12 mouse cellular contexts compared by ENCODE assay signal in genomic region chr10:96623633-96624195, GRCm38 (mm10). TPM values are rescaled to one million over a fixed set of nuclear protein-coding genes. Genes with fewer than 3 reads are reported as not detected.
DNase-seq lines count a peak whose midpoint lies in the region; ATAC-seq and TF ChIP-seq lines count a peak whose summit lies in the region.
"Had no signal": no experiment of that assay in that cellular context is flagged by ENCODE, and none has a peak within 500 bp of the region (broad histone marks: within the 10 kb centered on the region; RNA-seq: fewer than 3 reads in every experiment).

No protein-coding gene starts in this region.

- DNase-seq in forebrain, postnatal 0 days = no peak
- DNase-seq in midbrain, postnatal 0 days (ENCODE audit: low spot score) = no peak
- DNase-seq in ovary, adult 18-20 months (ENCODE audit: low spot score) = no peak
- DNase-seq: heart, adult 18-20 months; retina, postnatal 1 day; thymus, adult 18-20 months had no signal

- 0 out of 2 replicates have a peak overlapping the region, but pooled peaks have one; percentile 27 for H3K4me2 ChIP-seq in intestine, postnatal 0 days (replicated peaks; ENCODE audit: low read depth)
- H3K4me2 ChIP-seq in intestine, embryonic 15.5 days (replicated peaks) = no peak overlapping the region
- H3K4me2 ChIP-seq in forebrain, postnatal 0 days (ENCODE audit: low read depth) = peak overlapping the region; percentile 78
- peak overlapping the region; percentile 71 for H3K4me2 ChIP-seq in midbrain, postnatal 0 days (ENCODE audit: low read depth, low read length, poor library complexity, severe bottlenecking)
- no peak overlapping the region for H3K4me2 ChIP-seq in heart, embryonic 11.5 days

- no peak overlapping the region for H3K9ac ChIP-seq in intestine, postnatal 0 days (ENCODE audit: low read depth, low read length)
- H3K9ac ChIP-seq in intestine, embryonic 15.5 days = no peak overlapping the region
- H3K9ac ChIP-seq in forebrain, postnatal 0 days = no peak overlapping the region
- H3K9ac ChIP-seq in midbrain, postnatal 0 days (replicated peaks; ENCODE audit: low read length, poor library complexity, severe bottlenecking) = no peak overlapping the region
- no peak overlapping the region for H3K9ac ChIP-seq in heart, embryonic 11.5 days (ENCODE audit: low read depth, low read length)

- peaks cover 7% of the 10 kb centered on the region for H3K4me1 ChIP-seq in intestine, postnatal 0 days (replicated peaks; ENCODE audit: control insufficient read depth, insufficient read depth, low read length)
- peaks cover 23% of the 10 kb centered on the region; the same call in 1 of the 2 replicates for H3K4me1 ChIP-seq in intestine, embryonic 15.5 days (replicated peaks)
- peaks cover 28% of the 10 kb centered on the region for H3K4me1 ChIP-seq in brown adipose tissue, adult 24 weeks (ENCODE audit: control insufficient read depth, insufficient read depth, insufficient read length, low read length)
- peaks cover 41% of the 10 kb centered on the region for H3K4me1 ChIP-seq in forebrain, postnatal 0 days (ENCODE audit: insufficient read depth)
- H3K4me1 ChIP-seq in midbrain, postnatal 0 days (ENCODE audit: insufficient read depth, low read length) = peaks cover 3% of the 10 kb centered on the region; the same call in 1 of the 2 replicates
- peaks cover 21% of the 10 kb centered on the region for H3K4me1 ChIP-seq in heart, embryonic 11.5 days (ENCODE audit: control insufficient read depth, insufficient read depth, low read length)

- no peaks in the 10 kb centered on the region for H3K27me3 ChIP-seq in intestine, postnatal 0 days (replicated peaks; ENCODE audit: control insufficient read depth, insufficient read depth, low read length)
- no peaks in the 10 kb centered on the region for H3K27me3 ChIP-seq in intestine, embryonic 15.5 days (replicated peaks)
- no peaks in the 10 kb centered on the region for H3K27me3 ChIP-seq in forebrain, postnatal 0 days (ENCODE audit: insufficient read depth, low read length)
- no peaks in the 10 kb centered on the region for H3K27me3 ChIP-seq in midbrain, postnatal 0 days (ENCODE audit: insufficient read depth, low read length)
- no peaks in the 10 kb centered on the region for H3K27me3 ChIP-seq in heart, embryonic 11.5 days (ENCODE audit: control insufficient read depth, insufficient read depth, low read length)

- H3K27ac ChIP-seq in intestine, postnatal 0 days (ENCODE audit: low read depth, low read length) = no peak overlapping the region
- no peak overlapping the region for H3K27ac ChIP-seq in intestine, embryonic 15.5 days
- peak overlapping the region; percentile 71; the same call in 1 of the 2 replicates for H3K27ac ChIP-seq in brown adipose tissue, adult 24 weeks (replicated peaks; ENCODE audit: low read depth, low read length)
- H3K27ac ChIP-seq in forebrain, postnatal 0 days (ENCODE audit: low read depth, low read length) = no peak overlapping the region
- no peak overlapping the region for H3K27ac ChIP-seq in midbrain, postnatal 0 days (ENCODE audit: low read depth, low read length)
- no peak overlapping the region for H3K27ac ChIP-seq in heart, embryonic 11.5 days (ENCODE audit: low read depth, low read length)
- H3K27ac ChIP-seq: macrophage had no signal

- H3K4me3 ChIP-seq in intestine, postnatal 0 days (ENCODE audit: low read depth, low read length) = no peak overlapping the region
- H3K4me3 ChIP-seq in intestine, embryonic 15.5 days (replicated peaks) = no peak overlapping the region
- H3K4me3 ChIP-seq in brown adipose tissue, adult 24 weeks (ENCODE audit: insufficient read depth, low read depth, low read length) = no peak overlapping the region
- H3K4me3 ChIP-seq in forebrain, postnatal 0 days (ENCODE audit: low read depth, low read length) = peak overlapping the region; percentile 53; the same call in 1 of the 2 replicates
- peak overlapping the region; percentile 52; the same call in 1 of the 2 replicates for H3K4me3 ChIP-seq in midbrain, postnatal 0 days (ENCODE audit: low read depth, low read length)
- no peak overlapping the region for H3K4me3 ChIP-seq in heart, embryonic 11.5 days (ENCODE audit: low read depth, low read length)

- H3K9me3 ChIP-seq in intestine, postnatal 0 days (ENCODE audit: control insufficient read depth) = no peaks in the 10 kb centered on the region
- no peaks in the 10 kb centered on the region for H3K9me3 ChIP-seq in intestine, embryonic 15.5 days
- no peaks in the 10 kb centered on the region for H3K9me3 ChIP-seq in forebrain, postnatal 0 days (ENCODE audit: low read length)
- H3K9me3 ChIP-seq in midbrain, postnatal 0 days (ENCODE audit: low read length) = no peaks in the 10 kb centered on the region
- no peaks in the 10 kb centered on the region for H3K9me3 ChIP-seq in heart, embryonic 11.5 days (replicated peaks; ENCODE audit: control insufficient read depth, low read length)

- WGBS in intestine, postnatal 0 days = 70% methylated on average over 4 of the region's 4 CpGs
- WGBS in intestine, embryonic 15.5 days = 79% methylated on average over 4 of the region's 4 CpGs
- WGBS in forebrain, postnatal 0 days = 82% methylated on average over 4 of the region's 4 CpGs
- WGBS in midbrain, postnatal 0 days = 79% methylated on average over 4 of the region's 4 CpGs
- 88% methylated on average over 4 of the region's 4 CpGs for WGBS in heart, embryonic 11.5 days (ENCODE audit: insufficient replicate concordance)

- ATAC-seq in intestine, postnatal 0 days = no peak
- no peak for ATAC-seq in intestine, embryonic 15.5 days
- no peak for ATAC-seq in forebrain, postnatal 0 days
- ATAC-seq in midbrain, postnatal 0 days (ENCODE audit: low FRiP score) = no peak
- ATAC-seq in erythroblast, adult 5-6 weeks (replicated peaks; ENCODE audit: low FRiP score, poor library complexity, severe bottlenecking) = no peak
- ATAC-seq in heart, embryonic 11.5 days (replicated peaks; ENCODE audit: insufficient number of reproducible peaks, low FRiP score, low TSS enrichment) = no peak

- H3K36me3 ChIP-seq in intestine, postnatal 0 days (ENCODE audit: control insufficient read depth, insufficient read depth) = peaks cover 5% of the 10 kb centered on the region; the same call in 1 of the 2 replicates
- H3K36me3 ChIP-seq in intestine, embryonic 15.5 days = peaks cover 2% of the 10 kb centered on the region; the same call in 1 of the 2 replicates
- H3K36me3 ChIP-seq in forebrain, postnatal 0 days (ENCODE audit: insufficient read depth) = peaks cover 6% of the 10 kb centered on the region; the same call in 1 of the 2 replicates
- 0 out of 2 replicates have a peak, but pooled peaks cover 5% of the 10 kb centered on the region for H3K36me3 ChIP-seq in midbrain, postnatal 0 days (ENCODE audit: insufficient read depth, low read length)
- peaks cover 3% of the 10 kb centered on the region; the same call in 1 of the 2 replicates for H3K36me3 ChIP-seq in heart, embryonic 11.5 days (ENCODE audit: control insufficient read depth, insufficient read depth, low read length)

- TF ChIP-seq CTCF in intestine, postnatal 0 days (IDR thresholded peaks at IDR 0.05; ENCODE audit: low read depth) = no peak
- no peak for TF ChIP-seq CTCF in forebrain, postnatal 0 days (IDR thresholded peaks at IDR 0.05; ENCODE audit: low read depth)
- TF ChIP-seq CTCF in midbrain, postnatal 0 days (IDR thresholded peaks at IDR 0.05) = no peak

RNA-seq across cellular contexts. Expression of gene Btg1, which starts 6.9 kb away (rescaled TPM):
- 29.5 and 30.1 TPM in 2 replicates for polyA plus RNA-seq in intestine, postnatal 0 days (2015; fragmentation: Nextera tagmentation; extraction: Ambion mirVana)
- 43.9 and 47.9 TPM in 2 replicates for polyA plus RNA-seq in intestine, embryonic 15.5 days (2015; fragmentation: Nextera tagmentation; extraction: Ambion mirVana)
- polyA plus RNA-seq in brown adipose tissue, adult 24 weeks (2012; ENCODE audit: insufficient read depth, insufficient read length, missing spikeins) = 38.8 and 52.9 TPM in 2 replicates
- 22.2 and 28.1 TPM in 2 replicates for total RNA-seq in forebrain, postnatal 0 days (2014; rRNA removed)
- 23.5 and 28.7 TPM in 2 replicates for polyA plus RNA-seq in forebrain, postnatal 0 days (2015; fragmentation: Nextera tagmentation; extraction: Ambion mirVana)
- total RNA-seq in midbrain, postnatal 0 days (2014; rRNA removed) = 15.2 and 21.3 TPM in 2 replicates
- polyA plus RNA-seq in midbrain, postnatal 0 days (2015; fragmentation: Nextera tagmentation; extraction: Ambion mirVana) = 20.7 and 21.3 TPM in 2 replicates
- 30.1 and 35.2 TPM in 2 replicates for total RNA-seq in erythroblast, adult 5-6 weeks (2015; ENCODE audit: low replicate concordance)
- total RNA-seq in erythroblast, adult 5-6 weeks (2017; ENCODE audit: low replicate concordance) = 32.3 and 41.7 TPM in 2 replicates
- 35.2 and 36.6 TPM in 2 replicates for polyA plus RNA-seq in heart, embryonic 11.5 days (2014; fragmentation: Nextera tagmentation; extraction: Ambion mirVana)

Comparison
In these comparisons a context has a peak if more than half of its experiments do, and no peak if none do; other contexts are left out.
1. H3K4me2 ChIP-seq: peak in intestine, postnatal 0 days (single experiment), forebrain, postnatal 0 days (single experiment) and midbrain, postnatal 0 days (single experiment); none in intestine, embryonic 15.5 days (single experiment) and heart, embryonic 11.5 days (single experiment).
2. H3K4me3 ChIP-seq: peak in forebrain, postnatal 0 days (single experiment) and midbrain, postnatal 0 days (single experiment); none in intestine, postnatal 0 days (single experiment), intestine, embryonic 15.5 days (single experiment), brown adipose tissue, adult 24 weeks (single experiment) and heart, embryonic 11.5 days (single experiment).